Mouse (Mus musculus) macrophage (primary cell): Measurements from ENCODE around the gene Nup43. TPM values are rescaled to one million over a fixed set of nuclear protein-coding genes. Genes with fewer than 3 reads are reported as not detected.
A peak's percentile ranks its signal among the peaks of the same experiment; 100 is the strongest.

Source experiments
- H3K27ac ChIP-seq: fragments of 350-480 bp; formaldehyde crosslinking; 2 replicates; pipeline ENCODE4 v1.9.0; 2021
- H3K36me3 ChIP-seq: fragments of 350-480 bp; formaldehyde crosslinking; 2 replicates; pipeline ENCODE4 v1.9.0; 2021; ENCODE audit errors: inconsistent target
- H3K4me3 ChIP-seq: fragments of 350-480 bp; formaldehyde crosslinking; 2 replicates; pipeline ENCODE4 v1.9.0; 2021; ENCODE audit errors: inconsistent target
- H3K79me2 ChIP-seq: fragments of 350-480 bp; formaldehyde crosslinking; 2 replicates; pipeline ENCODE4 v1.9.0; 2021; ENCODE audit errors: inconsistent target
- WGBS: methylation state at CpG from one replicate; pipeline ENCODE4 v1.1.7; 2026; ENCODE audit warnings: inconsistent platforms; ENCODE audit not compliant: missing documents; 5-methylcytosine and 5-hydroxymethylcytosine counted together
- polyA plus RNA-seq: library from polyadenylated mRNA; stranded (reverse); fragments of 250-400 nt; gene quantifications from 3 replicates; pipeline ENCODE4 v1.2.4, GENCODE M21; 2018; ENCODE audit warnings: inconsistent platforms

Gene Nup43
- polyA plus RNA-seq, 1 experiment from 2014 or later, result 4.6 TPM

GRCm38 (mm10) chr10:7663159-7664026 is 3.9 kb upstream of the Nup43 start:
- peak overlapping the region; percentile 70 for H3K4me3 ChIP-seq
- peak overlapping the region; percentile 50 for H3K27ac ChIP-seq
- WGBS, result 1% methylated on average over 64 of the region's 64 CpGs
- no peaks in the 10 kb centered on the region for H3K36me3 ChIP-seq
- peaks cover 50% of the 10 kb centered on the region for H3K79me2 ChIP-seq

DNA sequence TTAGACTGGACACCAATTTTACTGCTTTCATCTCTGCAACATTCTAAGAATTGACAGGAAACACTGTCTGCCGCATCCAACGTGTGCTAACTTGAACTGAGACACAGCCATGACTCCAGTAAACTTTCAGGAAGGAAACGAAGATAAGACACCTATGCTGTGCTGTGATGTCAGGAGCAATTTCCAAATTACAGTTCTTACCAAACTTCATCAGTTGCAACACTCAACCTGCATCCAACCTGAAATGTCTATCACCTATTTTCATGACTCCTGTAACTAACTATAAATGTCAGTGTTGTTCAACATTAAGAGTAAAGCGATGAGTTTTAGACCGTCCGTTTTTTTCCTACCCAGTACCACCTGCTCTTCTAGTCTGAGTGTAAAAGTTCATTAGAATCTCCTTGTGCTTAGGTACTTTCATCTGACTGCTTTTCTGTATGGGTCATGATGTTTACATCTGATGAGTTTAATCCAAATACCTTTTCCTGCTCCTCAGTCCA is 3.2 kb upstream of the Nup43 start:
- 48% methylated on average over 6 of the region's 6 CpGs for WGBS
- H3K36me3 ChIP-seq, result no peaks in the 10 kb centered on the region
- peaks cover 46% of the 10 kb centered on the region for H3K79me2 ChIP-seq
- H3K4me3 ChIP-seq, result peak overlapping the region; percentile 70
- H3K27ac ChIP-seq, result peak overlapping the region; percentile 50; the same call in 1 of the 2 replicates

DNA sequence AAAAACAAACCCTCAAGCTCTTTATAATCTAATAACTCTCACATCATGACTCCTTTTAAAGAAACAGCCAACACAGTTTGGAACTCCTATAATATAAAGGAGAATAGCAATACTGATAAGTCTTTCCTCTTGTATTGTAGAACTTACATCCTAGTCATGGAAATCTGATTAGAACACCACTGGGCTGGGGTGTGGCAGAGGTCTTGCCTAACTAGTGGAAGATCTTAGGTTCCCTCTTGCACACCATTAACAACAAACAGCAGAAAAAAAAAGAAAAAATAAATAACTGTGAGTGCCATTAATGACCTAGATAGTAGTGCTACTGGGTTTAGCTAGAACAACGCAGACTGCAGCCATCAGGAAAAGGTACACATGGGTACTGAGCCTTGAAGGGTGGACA is 2.4 kb upstream of the Nup43 start:
- Histone ChIP-seq H3K36me3 (no peaks in the 10 kb centered on the region), H3K79me2 (peaks cover 43% of the 10 kb centered on the region), H3K4me3 (no peak overlapping the region), H3K27ac (no peak overlapping the region)
- WGBS, result 92% methylated on average over 1 of the region's 1 CpGs

- Histone ChIP-seq H3K36me3 (0 out of 2 replicates have a peak, but pooled peaks cover 3% of the 10 kb centered on the region), H3K27ac (no peak overlapping the region), H3K79me2 (peaks cover 60% of the 10 kb centered on the region), H3K4me3 (no peak overlapping the region)
- WGBS, result 79% methylated on average over 1 of the region's 1 CpGs
Observed at GRCm38 (mm10) chr10:7673673-7674072, 6.4 kb downstream of the Nup43 start.

DNA sequence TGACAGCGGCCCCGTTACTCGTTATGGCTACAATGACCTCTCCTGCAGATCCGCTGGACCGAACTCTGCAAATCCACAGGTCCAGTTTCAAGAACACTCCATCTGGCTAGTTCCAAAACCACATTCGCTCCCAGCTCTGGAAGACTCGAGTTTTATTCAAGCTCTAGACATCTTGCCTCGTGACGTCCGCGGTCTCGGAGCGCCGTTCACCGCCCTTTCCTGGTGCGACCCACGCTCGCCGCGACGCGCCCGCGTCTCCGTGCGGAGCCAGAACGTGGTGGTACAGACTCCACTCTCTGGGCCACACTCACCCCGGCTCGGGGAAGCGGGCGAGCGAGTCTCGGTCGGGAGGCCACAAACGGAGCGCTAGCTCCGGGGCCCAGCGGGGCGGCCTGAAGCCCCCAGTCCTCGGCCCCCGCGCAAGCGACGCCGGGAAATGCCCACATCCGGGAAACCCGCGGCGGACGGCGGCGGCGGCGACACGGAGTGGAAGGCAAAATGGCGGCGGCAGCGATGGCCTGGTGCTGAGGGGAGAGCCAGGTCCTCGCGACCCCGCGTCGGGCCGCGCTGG is 13.5 kb downstream of the Nup43 start, which contains the start of the genes Pcmt1 and Lats1:
Gene Pcmt1, minus strand, starts transcription at position 406 of the 571 bp plus-strand sequence.
Gene Lats1, plus strand, starts transcription at position 484 of the 571 bp plus-strand sequence.
- Histone ChIP-seq H3K36me3 (no peaks in the 10 kb centered on the region), H3K4me3 (peak within 1 kb of the TSS; percentile 84), H3K79me2 (peaks cover 92% of the 10 kb centered on the region), H3K27ac (peak within 1 kb of the TSS; percentile 66)
- WGBS, result 2% methylated on average over 52 of the region's 65 CpGs

DNA sequence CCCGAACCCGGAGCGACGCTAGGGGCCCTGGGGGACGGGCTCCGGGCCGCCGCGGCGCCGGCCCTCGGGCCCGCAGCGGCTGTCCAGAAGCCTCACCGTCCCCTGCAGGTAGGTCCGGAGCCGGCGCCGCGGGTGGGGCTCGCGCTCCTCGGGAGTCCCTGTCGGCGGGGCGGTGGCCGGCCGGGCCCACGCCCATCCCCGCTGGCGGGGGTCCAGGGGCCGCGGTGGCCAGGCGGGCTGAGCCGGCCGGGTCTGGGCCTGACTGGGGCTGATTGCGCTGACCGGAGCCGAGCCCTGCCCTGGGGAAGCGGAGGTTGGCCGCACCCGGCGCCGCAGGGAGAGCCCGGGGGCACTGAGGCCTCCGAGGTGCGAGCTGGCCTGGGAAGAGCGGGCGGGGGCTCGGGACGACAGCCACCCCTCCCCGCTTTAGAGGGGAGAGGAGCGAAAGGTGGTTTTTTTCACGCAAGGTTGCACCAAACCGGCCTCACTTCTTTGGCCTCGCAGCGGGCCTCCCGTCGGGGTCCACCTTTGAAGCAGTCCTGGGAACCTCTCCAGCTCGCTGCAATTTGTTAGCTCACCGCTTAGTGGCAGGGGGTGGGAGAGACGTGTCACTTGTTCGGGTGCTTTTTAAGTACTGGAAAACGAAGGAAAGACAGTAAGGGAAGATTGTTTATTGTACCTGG is 14.2 kb downstream of the Nup43 start:
- H3K36me3 ChIP-seq, result no peaks in the 10 kb centered on the region
- H3K79me2 ChIP-seq, result peaks cover 92% of the 10 kb centered on the region
- under 1% methylated on average over 45 of the region's 64 CpGs for WGBS
- peak overlapping the region; percentile 65 for H3K4me3 ChIP-seq
- peak overlapping the region; percentile 10; the same call in 1 of the 2 replicates for H3K27ac ChIP-seq

GRCm38 (mm10) chr10:7682249-7682648 is 14.9 kb downstream of the Nup43 start:
- H3K4me3 ChIP-seq, result peak overlapping the region; percentile 65
- no peaks in the 10 kb centered on the region for H3K36me3 ChIP-seq
- H3K27ac ChIP-seq, result no peak overlapping the region; the same call in 1 of the 2 replicates
- 82% methylated on average over 2 of the region's 3 CpGs for WGBS
- peaks cover 92% of the 10 kb centered on the region for H3K79me2 ChIP-seq

- H3K4me3 ChIP-seq, result no peak overlapping the region
- H3K36me3 ChIP-seq, result peaks cover 9% of the 10 kb centered on the region
- no peak overlapping the region for H3K27ac ChIP-seq
- H3K79me2 ChIP-seq, result peaks cover 100% of the 10 kb centered on the region
- WGBS, result 95% methylated on average over 6 of the region's 6 CpGs
Observed at GRCm38 (mm10) chr10:7686902-7687301, 19.6 kb downstream of the Nup43 start.

DNA sequence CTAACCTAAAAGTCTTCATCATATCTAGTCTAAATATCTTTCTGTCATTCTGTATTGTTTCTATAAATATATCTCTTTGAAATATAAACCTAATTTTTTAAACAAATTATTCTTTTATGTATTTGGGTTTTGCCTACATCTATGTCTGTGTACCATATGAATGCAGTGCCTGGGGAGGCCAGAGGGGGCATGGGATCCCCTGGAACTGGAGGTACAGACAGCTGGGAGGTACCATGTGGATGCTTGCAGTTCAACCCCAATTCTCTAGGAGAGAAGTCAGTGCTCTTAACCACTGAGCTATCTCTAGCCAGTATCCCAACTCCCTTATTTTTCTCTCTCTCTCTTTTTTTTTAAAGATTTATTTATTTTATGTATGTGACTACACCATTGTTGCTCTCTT is 28.0 kb downstream of the Nup43 start:
- H3K4me3 ChIP-seq, result no peak overlapping the region
- peaks cover 63% of the 10 kb centered on the region for H3K79me2 ChIP-seq
- H3K27ac ChIP-seq, result no peak overlapping the region
- H3K36me3 ChIP-seq, result peaks cover 75% of the 10 kb centered on the region

- peaks cover 70% of the 10 kb centered on the region for H3K36me3 ChIP-seq
- no peak overlapping the region for H3K4me3 ChIP-seq
- 63% methylated on average over 3 of the region's 3 CpGs for WGBS
- no peak overlapping the region for H3K27ac ChIP-seq
- H3K79me2 ChIP-seq, result peaks cover 16% of the 10 kb centered on the region; the same call in 1 of the 2 replicates
Observed at GRCm38 (mm10) chr10:7700120-7700519, 32.8 kb downstream of the Nup43 start.

- H3K36me3 ChIP-seq, result peaks cover 74% of the 10 kb centered on the region
- H3K4me3 ChIP-seq, result no peak overlapping the region
- no peaks in the 10 kb centered on the region for H3K79me2 ChIP-seq
- no peak overlapping the region for H3K27ac ChIP-seq
- WGBS, result 96% methylated on average over 6 of the region's 6 CpGs
Observed at GRCm38 (mm10) chr10:7702586-7702985, 35.3 kb downstream of the Nup43 start.

DNA sequence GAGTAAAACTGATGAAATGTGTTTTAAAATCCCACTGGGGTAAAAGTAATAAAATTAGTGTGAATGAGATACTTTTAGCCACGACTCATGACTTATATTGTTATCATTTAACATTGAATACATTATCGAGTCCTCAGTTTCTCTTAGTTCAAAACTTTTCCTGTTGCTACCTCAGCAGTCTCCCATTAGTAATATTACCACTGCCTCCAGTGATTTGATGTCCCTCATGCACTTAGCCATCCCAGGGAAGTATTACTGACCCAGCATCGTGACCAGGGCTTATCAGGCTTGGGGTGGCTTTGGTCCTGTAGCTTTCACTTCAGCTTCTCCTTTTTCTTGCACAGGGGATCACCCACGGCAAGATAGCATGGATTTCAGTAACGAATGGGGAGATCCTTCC is 42.8 kb downstream of the Nup43 start:
- 85% methylated on average over 5 of the region's 5 CpGs for WGBS
- Histone ChIP-seq H3K36me3 (peaks cover 76% of the 10 kb centered on the region), H3K27ac (no peak overlapping the region), H3K4me3 (no peak overlapping the region), H3K79me2 (no peaks in the 10 kb centered on the region; the same call in 1 of the 2 replicates)

DNA sequence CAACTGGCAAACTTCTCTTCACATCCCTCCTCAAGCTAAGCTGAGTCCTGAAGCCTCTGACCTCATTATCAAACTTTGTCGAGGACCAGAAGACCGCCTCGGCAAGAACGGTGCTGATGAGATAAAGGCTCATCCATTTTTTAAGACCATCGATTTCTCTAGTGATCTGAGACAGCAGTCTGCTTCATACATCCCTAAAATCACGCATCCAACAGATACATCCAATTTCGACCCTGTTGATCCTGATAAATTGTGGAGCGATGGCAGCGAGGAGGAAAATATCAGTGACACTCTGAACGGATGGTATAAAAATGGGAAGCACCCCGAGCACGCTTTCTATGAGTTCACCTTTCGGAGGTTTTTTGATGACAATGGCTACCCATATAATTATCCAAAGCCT is 45.2 kb downstream of the Nup43 start:
- 94% methylated on average over 13 of the region's 13 CpGs for WGBS
- no peaks in the 10 kb centered on the region; the same call in 1 of the 2 replicates for H3K79me2 ChIP-seq
- H3K27ac ChIP-seq, result no peak overlapping the region
- H3K36me3 ChIP-seq, result peaks cover 63% of the 10 kb centered on the region
- H3K4me3 ChIP-seq, result no peak overlapping the region

GRCm38 (mm10) chr10:7715056-7715455 is 47.8 kb downstream of the Nup43 start:
- Histone ChIP-seq H3K79me2 (no peaks in the 10 kb centered on the region), H3K27ac (no peak overlapping the region), H3K36me3 (peaks cover 49% of the 10 kb centered on the region), H3K4me3 (no peak overlapping the region)
- 92% methylated on average over 7 of the region's 7 CpGs for WGBS
